Mouse (Mus musculus): ENCODE results near the gene Ccdc194.
A peak's percentile ranks its signal among the peaks of the same experiment; 100 is the strongest.

Ccdc194 gene

GRCm38 (mm10) chr8:71552770-71553169, 27.3 kb upstream of the Ccdc194 start:
- DNase-seq: no peak

GRCm38 (mm10) chr8:71550754-71551153, 25.2 kb upstream of the Ccdc194 start:
- DNase-seq: no peak

GRCm38 (mm10) chr8:71547590-71547989, 22.1 kb upstream of the Ccdc194 start:
- no peak for DNase-seq

- DNase-seq: no peak
Measured at GRCm38 (mm10) chr8:71545053-71545452, 19.5 kb upstream of the Ccdc194 start.

- no peak for DNase-seq
Measured at GRCm38 (mm10) chr8:71543755-71544154, 18.2 kb upstream of the Ccdc194 start.

GRCm38 (mm10) chr8:71542632-71543343, 17.3 kb upstream of the Ccdc194 start, which contains the start of gene Mvb12a:
Gene Mvb12a (plus strand): TSS chr8:71542922.
- DNase-seq: peak; percentile 94 to 99

GRCm38 (mm10) chr8:71537028-71537867, 11.7 kb upstream of the Ccdc194 start, which contains the start of gene Bst2:
Gene Bst2 (minus strand): TSS chr8:71537456.
- peak in 1 of 2 experiments; percentile 27 for DNase-seq

GRCm38 (mm10) chr8:71535663-71536062, 10.2 kb upstream of the Ccdc194 start:
- DNase-seq: no peak

GRCm38 (mm10) chr8:71534263-71534810, 8.8 kb upstream of the Ccdc194 start:
- DNase-seq: no peak

- peak; percentile 70 to 74 for DNase-seq
Measured at GRCm38 (mm10) chr8:71530735-71531467, 5.4 kb upstream of the Ccdc194 start.

- no peak for DNase-seq
Measured at GRCm38 (mm10) chr8:71528362-71529073, 3.0 kb upstream of the Ccdc194 start.

- DNase-seq: no peak
Measured at GRCm38 (mm10) chr8:71527162-71527870, 1.8 kb upstream of the Ccdc194 start.

GRCm38 (mm10) chr8:71526272-71526671, 761 bp upstream of the Ccdc194 start:
- no peak for DNase-seq

- peak; percentile 92 to 93 for DNase-seq
Measured at GRCm38 (mm10) chr8:71521634-71522033, 3.9 kb downstream of the Ccdc194 start.

GRCm38 (mm10) chr8:71519037-71519825, 6.3 kb downstream of the Ccdc194 start:
- peak; percentile 56 for DNase-seq

- no peak for DNase-seq
Measured at GRCm38 (mm10) chr8:71516786-71517185, 8.7 kb downstream of the Ccdc194 start.

GRCm38 (mm10) chr8:71515043-71515442, 10.5 kb downstream of the Ccdc194 start:
- no peak for DNase-seq

- DNase-seq: no peak
Measured at GRCm38 (mm10) chr8:71513018-71513754, 12.3 kb downstream of the Ccdc194 start.

GRCm38 (mm10) chr8:71511644-71512043, 13.9 kb downstream of the Ccdc194 start, which contains the start of gene Plvap:
Gene Plvap (minus strand): TSS chr8:71511752.
- DNase-seq: no peak

GRCm38 (mm10) chr8:71509316-71509715, 16.2 kb downstream of the Ccdc194 start:
- DNase-seq: no peak
